Mouse (Mus musculus) layer of hippocampus, adult 18-20 months (tissue): ENCODE data around the gene Rbm44. TPM values are rescaled to one million over a fixed set of nuclear protein-coding genes. Genes with fewer than 3 reads are reported as not detected.
A peak's percentile ranks its signal among the peaks of the same experiment; 100 is the strongest.

Source experiments
- DNase-seq, 2 experiments: peaks; one replicate each; pipeline ENCODE4 v3.0.0; 2022; ENCODE audit warnings: low spot score in 2 of 2
- total RNA-seq, 2 experiments: library from RNA; stranded (reverse); gene quantifications; 2 replicates each; pipeline ENCODE4 v1.2.3; 2021

The Rbm44 gene
- total RNA-seq, 2 experiments from 2014 or later: 0.10 TPM; not detected in 1

- peak; percentile 61 to 90 for DNase-seq
These were observed 34.2 kb downstream of the Rbm44 start for GRCm38 (mm10) chr1:91179086-91179485.

- DNase-seq: peak; percentile 51 to 67
These were observed 34.8 kb downstream of the Rbm44 start, which contains the start of gene Ramp1 for GRCm38 (mm10) chr1:91179533-91180173. Gene Ramp1, plus strand, starts transcription at chr1:91179822.

GRCm38 (mm10) chr1:91180174-91180565 is 35.3 kb downstream of the Rbm44 start:
- DNase-seq: no peak

GRCm38 (mm10) chr1:91180723-91181122 is 35.8 kb downstream of the Rbm44 start:
- DNase-seq: no peak

GRCm38 (mm10) chr1:91181261-91181660 is 36.4 kb downstream of the Rbm44 start:
- no peak for DNase-seq

GRCm38 (mm10) chr1:91181784-91182450 is 37.0 kb downstream of the Rbm44 start:
- DNase-seq: no peak

DNA sequence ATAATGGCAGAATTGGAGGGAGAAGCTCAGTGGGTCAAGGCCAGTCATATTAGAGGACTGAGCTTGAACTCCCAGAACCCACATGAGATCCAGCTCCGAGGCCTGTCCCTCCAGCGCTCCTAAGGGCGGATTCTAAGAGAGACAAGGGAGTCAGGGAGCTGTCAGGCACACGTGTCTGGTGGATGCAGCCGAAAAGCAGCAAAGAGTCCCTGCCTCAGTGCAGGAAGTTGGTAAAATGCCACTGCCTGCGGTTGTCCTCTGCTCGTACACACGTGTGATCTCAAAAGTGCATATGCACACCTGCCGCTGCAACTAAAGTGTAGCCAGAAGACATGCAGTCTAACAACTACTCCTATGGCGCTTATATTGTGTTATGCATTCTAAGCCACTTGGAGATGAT is 38.4 kb downstream of the Rbm44 start:
- no peak for DNase-seq

- no peak for DNase-seq
These were observed 41.8 kb downstream of the Rbm44 start for GRCm38 (mm10) chr1:91186677-91187076.

GRCm38 (mm10) chr1:91187315-91187714 is 42.4 kb downstream of the Rbm44 start:
- no peak for DNase-seq

GRCm38 (mm10) chr1:91187786-91188640 is 43.1 kb downstream of the Rbm44 start:
- no peak for DNase-seq

- peak in 1 of 2 experiments; percentile 70 for DNase-seq
These were observed 44.1 kb downstream of the Rbm44 start for GRCm38 (mm10) chr1:91188851-91189460.

- DNase-seq: no peak
These were observed 47.3 kb downstream of the Rbm44 start for GRCm38 (mm10) chr1:91192184-91192583.

DNA sequence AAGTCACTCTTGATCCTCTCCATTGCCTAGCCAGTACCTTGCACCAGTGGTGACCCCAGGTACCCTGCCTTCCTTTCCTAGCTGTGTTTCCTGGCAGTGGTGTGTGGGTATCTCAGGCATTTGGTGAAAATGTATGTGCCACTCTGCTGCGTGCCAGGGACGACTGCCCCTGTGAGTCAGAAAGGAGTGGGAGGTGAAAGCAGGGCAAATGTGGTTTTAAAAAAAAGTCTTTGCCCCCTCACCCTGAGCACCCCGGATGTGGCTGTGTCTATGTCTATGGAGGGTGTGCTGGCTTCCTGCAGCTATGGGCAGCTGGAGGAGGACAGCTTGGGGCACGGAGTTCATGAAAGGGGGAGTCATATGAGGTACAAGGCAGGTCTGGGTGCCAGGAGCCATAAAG is 48.4 kb downstream of the Rbm44 start:
- no peak for DNase-seq

GRCm38 (mm10) chr1:91193680-91194079 is 48.8 kb downstream of the Rbm44 start:
- no peak for DNase-seq

GRCm38 (mm10) chr1:91199793-91200192 is 54.9 kb downstream of the Rbm44 start:
- peak in 1 of 2 experiments; percentile 68 for DNase-seq

GRCm38 (mm10) chr1:91201122-91201521 is 56.2 kb downstream of the Rbm44 start:
- no peak for DNase-seq

DNA sequence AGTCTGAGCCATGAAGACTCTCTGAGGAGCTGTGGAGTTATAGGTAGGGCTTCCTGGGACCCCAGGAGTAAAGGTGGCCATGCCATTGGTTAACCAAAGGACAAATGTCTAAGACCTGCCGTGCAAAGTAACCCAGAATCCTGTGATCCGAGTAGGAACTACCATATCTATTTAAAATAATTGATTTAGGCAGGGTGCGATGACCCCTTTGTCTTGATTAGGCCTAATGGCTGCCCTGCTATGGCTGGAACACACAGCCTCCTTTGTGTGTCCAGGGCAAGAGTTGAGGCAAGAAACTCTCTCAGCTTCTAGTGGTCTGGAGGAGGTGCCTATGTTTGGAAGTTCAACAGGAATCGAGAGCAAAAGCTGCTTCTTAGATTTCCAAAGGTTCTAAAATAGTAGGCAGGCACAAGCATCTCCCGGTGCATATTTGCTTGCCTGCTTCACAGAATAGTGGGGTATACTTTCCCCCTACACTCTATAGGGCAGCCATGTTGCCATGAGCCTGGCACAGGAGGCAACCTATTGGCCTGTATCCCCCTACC is 59.4 kb downstream of the Rbm44 start:
- DNase-seq: no peak

DNA sequence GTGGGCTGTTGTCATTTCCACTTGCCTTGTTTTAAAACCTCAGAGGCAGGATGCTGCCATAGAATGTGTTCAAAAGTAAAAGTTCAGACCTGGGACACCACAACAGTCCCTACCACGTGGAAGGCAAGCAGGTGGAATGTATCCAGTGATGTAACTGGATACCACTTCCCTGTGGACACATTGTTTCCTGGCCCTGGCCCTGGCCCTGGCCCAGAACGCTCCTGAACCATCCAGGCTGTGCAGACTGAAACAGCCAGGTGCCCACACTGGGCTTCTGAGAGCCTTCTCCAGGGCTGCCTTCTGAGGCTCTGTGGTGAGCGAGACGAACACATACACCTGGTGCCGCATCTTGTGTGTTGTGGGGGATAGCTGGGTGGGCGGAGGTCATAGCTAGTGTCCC is 60.8 kb downstream of the Rbm44 start:
- DNase-seq: no peak

DNA sequence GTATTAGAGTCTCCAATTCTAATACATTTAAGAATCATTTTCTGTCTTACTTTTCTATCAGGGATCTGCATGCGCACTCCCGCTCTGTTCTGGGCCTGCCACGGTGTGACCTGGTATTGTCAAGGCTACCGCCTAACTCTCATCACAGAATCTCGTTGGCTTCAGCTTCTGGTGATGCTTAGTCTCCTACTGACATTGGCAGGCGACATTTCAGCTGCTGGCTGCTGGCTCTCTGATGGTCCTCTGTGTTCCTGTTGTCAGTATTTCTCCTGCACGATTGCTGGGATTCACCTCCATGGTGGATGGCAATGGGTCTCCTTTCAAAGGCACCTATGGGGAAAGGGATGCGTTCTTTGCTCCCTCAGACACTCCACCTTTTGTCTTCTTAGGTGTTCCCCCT is 61.4 kb downstream of the Rbm44 start:
- no peak for DNase-seq

DNA sequence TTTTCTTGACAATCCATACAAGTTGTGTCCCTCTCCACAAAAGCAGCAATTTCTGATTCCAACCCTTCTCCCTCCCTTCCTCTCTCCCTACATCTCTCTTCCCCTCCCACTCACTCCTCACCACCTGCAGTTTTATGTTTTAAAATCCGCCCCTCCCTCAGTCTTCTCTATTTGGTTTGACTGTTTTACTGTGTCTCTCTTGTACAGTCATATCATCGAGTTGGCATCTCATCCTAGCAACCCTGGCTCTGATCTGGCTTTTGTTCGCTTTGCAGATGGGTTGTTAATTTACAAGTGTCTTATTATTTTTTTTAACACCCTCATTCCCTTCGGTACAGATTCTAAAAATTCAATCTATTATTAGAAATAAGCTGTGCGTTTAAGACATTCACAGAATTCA is 62.0 kb downstream of the Rbm44 start:
- DNase-seq: peak; percentile 66 to 86
